Mouse (Mus musculus) erythroblast, adult 5-6 weeks (primary cell): Measurements from ENCODE around the gene Arhgap15. TPM values are rescaled to one million over a fixed set of nuclear protein-coding genes. Genes with fewer than 3 reads are reported as not detected.

Experiments
- ATAC-seq: replicated peaks from 2 replicates; pipeline ENCODE4 v1.8.0; 2016; ENCODE audit warnings: moderate number of reproducible peaks, mild to moderate bottlenecking, moderate TSS enrichment, inconsistent platforms; ENCODE audit not compliant: poor library complexity, low FRiP score, severe bottlenecking
- total RNA-seq, 2 experiments: library from RNA; stranded (forward) in 1 of 2; stranded (reverse) in 1 of 2; fragments of 150-400 nt in 1 of 2; fragments of 200-764, 138-1000 nt in 1 of 2; gene quantifications; 2 replicates each; pipeline versions ENCODE4 v1.2.3 to v1.2.4; 2015 to 2017; ENCODE audit warnings: low replicate concordance in 2 of 2

Arhgap15 gene
- total RNA-seq, 2 experiments from 2014 or later = 17.0 to 32.5 TPM

GRCm38 (mm10) chr2:44146124-44146981, 397.7 kb downstream of the Arhgap15 start:
- ATAC-seq = no peak

DNA sequence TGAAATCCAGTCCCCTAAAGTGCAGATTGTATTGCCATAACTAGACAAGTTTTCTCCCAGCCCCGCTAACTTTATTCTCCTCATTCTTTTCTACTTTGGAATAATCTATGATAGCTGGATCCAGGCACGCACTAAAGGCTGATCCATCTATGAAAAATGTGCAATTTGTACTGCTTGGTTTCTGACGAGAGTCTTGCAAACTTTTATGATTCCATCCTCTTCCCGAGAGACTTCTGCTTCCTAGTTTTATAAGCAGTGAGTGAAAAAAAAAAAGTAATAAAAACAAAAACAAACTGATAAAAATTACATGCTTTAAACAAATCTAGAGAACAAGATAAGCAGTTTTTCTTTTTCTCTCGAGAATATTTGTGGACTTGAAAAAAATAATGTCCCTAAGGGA, 398.9 kb downstream of the Arhgap15 start:
- no peak for ATAC-seq

- ATAC-seq = no peak
Measured at GRCm38 (mm10) chr2:44147971-44148370, 399.3 kb downstream of the Arhgap15 start.

GRCm38 (mm10) chr2:44148550-44149100, 400.0 kb downstream of the Arhgap15 start:
- no peak for ATAC-seq

DNA sequence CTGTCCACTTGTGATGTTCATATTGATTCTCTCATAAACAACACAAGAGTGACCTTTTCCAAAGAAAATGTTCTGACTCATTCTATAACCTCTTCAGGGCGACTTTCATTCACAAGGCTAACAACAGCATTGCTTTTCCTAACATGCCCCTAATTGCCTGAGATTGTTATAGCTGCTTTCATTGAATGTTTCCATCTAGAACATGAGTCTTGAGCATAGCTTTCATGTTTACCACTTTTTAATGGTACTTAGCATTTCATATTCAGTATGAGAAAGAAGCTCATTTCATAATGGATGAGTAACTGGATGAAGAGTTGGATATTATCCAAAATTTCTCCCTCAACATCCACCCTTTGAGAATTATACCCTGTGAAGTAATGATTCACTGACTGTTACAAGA, 403.7 kb downstream of the Arhgap15 start:
- no peak for ATAC-seq

DNA sequence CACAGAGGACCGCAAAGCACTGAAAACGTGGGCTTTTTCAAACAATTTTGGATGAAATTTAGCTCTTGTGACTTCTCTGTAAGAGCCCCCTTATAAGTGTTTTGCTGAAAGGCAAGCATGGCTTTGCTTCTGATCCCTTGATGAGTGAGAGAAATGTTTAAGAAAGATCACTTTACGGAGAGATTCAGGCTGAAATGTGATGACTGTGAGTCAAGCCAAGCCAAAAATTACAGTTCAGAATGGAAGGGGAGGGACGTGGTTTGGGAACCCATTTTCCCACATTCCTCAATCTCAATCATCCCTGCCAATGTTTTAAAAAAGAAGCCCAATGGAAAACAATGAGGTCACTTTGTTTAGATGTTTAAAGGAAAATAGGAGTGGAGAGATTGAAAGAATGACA, 411.7 kb downstream of the Arhgap15 start:
- no peak for ATAC-seq

DNA sequence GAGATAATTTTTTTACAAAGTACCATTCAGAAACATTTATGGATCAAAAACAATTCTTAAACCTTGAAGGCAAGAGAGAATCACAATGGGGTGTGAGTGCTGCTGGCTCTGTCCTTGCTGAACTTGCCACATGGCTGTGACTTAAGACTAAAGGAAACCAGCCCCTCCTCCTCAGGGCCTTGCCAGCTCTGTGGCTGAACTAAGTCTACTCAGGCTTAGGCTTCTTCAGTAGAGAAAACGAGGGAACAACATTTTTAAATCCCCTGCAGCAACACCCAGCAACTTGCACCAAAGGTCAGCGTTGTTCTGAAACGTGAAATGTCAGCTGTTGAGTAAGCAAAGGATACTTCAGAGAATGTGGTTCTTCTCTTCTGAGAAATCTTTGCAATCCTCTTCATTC, 417.2 kb downstream of the Arhgap15 start:
- no peak for ATAC-seq

GRCm38 (mm10) chr2:44166716-44167115, 418.1 kb downstream of the Arhgap15 start:
- ATAC-seq = no peak

GRCm38 (mm10) chr2:44184476-44184875, 435.9 kb downstream of the Arhgap15 start:
- ATAC-seq = no peak

- ATAC-seq = no peak
Measured at GRCm38 (mm10) chr2:44190749-44191148, 442.1 kb downstream of the Arhgap15 start.

DNA sequence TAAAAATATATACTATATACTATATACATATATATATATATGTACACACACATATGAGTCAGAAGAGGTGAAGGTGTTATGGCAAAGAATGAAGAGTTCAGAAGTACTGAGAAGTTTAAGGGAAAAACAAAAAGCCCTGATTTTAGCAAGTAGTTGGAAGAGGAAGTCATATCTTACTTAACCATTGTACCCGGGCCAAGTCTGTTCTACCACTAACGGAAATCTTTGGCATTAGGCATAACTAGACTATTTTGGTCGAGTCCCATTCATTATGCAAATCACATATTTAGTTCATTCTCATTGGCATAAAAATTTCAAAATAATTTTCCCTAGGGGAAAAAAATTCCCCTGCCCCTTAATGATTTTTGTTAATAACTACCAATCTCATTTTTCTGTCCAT, 443.4 kb downstream of the Arhgap15 start:
- no peak for ATAC-seq

GRCm38 (mm10) chr2:44215506-44215905, 466.9 kb downstream of the Arhgap15 start:
- ATAC-seq = no peak

GRCm38 (mm10) chr2:44217811-44218210, 469.2 kb downstream of the Arhgap15 start:
- ATAC-seq = no peak

- no peak for ATAC-seq
Measured at GRCm38 (mm10) chr2:44218317-44218716, 469.7 kb downstream of the Arhgap15 start.

DNA sequence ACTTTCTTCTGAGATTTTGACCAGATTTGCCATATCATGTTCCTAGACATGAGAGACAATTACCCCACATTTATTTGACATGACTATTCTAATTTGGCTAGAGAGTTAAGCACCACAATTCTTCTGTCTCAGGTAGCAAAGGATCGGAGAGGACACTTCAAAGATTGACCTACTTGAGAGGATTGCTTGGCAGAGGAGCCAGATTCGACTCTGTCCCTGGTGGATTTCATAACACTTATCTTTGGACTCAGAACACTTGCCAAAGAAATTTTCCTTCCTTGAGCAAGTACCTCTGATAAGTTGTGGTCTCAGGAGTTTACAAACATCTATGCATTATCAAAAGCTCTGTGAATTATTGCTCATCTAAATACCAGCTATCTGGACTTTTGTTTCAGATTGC, 473.1 kb downstream of the Arhgap15 start:
- no peak for ATAC-seq

DNA sequence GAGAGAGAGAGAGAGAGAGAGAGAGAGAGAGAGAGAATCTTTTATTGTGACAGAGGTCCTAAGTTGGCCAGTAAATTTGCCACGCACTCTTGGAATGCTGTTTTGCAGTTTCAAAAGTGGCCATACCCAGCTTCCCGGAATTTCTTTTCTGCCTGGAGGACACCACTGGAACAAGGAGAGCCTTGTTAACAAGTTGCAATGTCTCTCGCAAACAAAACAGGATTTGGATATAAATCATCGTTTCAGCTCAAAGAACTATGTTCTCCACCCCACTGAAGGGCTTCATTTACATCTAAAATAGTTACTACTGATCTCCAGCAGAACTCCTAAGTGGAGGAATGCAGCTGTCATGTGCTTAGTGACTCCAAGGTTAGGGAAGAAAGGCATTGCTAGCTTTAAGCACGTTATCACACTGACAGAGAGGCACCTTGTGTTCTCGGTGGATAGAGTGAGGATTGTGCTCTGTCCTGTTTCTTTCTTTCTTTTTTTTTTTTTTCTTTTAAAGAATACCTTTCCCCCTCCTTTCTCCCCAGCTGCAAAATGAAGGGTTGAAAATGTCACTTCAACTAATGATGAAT, 473.6 kb downstream of the Arhgap15 start:
- no peak for ATAC-seq

GRCm38 (mm10) chr2:44234856-44235255, 486.2 kb downstream of the Arhgap15 start:
- ATAC-seq = no peak

- no peak for ATAC-seq
Measured at GRCm38 (mm10) chr2:44241657-44242454, 493.2 kb downstream of the Arhgap15 start.

DNA sequence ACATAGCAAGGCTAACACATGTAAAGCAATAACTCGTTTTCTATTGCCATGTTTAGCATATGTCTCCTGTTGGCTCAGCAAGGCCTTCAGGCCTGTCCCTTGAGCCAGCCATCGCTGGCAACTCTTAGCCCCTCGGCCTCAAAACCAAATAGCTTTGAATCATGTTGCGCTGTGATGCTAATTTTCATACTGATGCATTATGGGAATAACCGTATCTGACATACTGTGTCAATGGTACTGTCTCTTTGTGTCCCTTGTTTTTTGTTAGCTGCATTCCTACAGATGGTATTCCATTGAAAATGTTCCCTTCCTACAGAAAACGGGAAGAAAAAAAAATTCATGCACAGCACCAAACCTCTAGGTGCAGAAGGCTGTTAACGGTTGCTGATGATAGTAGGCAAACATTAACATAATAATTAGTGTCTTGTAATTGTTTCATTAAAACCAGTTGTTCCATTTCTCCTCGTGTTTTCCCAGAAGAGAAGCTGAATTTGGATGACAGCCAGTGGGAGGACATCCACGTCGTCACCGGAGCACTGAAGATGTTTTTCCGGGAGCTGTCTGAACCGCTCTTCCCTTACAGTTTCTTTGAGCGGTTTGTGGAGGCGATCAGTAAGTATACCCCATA, 494.1 kb downstream of the Arhgap15 start:
- ATAC-seq = no peak

DNA sequence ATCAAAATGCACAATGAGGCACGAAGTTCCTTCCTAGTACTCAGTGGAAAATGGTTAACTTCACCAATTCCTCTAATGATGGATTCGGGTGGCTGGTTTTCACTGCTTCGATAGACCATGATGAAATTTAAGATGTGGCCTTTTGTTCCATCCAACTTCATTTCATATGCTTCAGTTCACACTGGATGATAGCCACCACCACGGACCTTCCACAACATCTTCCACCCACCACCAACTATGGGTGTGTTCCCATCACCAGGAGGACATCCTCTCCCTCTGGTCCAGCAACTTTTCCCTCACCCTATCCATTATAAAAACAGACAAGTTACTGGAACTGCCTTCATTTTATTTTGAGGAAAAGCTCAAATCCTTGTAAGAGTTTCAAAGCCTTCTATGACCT, 506.7 kb downstream of the Arhgap15 start:
- no peak for ATAC-seq
